Mouse (Mus musculus) limb, embryonic 15.5 days (tissue): Measurements from ENCODE around the gene Car5a. TPM values are rescaled to one million over a fixed set of nuclear protein-coding genes. Genes with fewer than 3 reads are reported as not detected.

Source experiments
- ATAC-seq: fragments of 200-750 bp; cut with Nextera tagmentation; 2 replicates; pipeline ENCODE4 v1.8.0; 2017; ENCODE audit warnings: low read depth, moderate TSS enrichment; ENCODE audit not compliant: insufficient number of reproducible peaks, low FRiP score, low TSS enrichment
- H3K27ac ChIP-seq: fragments of 300-500 bp; sonication (generic); 2 replicates; pipeline ENCODE4 v1.5.1; 2015; ENCODE audit warnings: moderate library complexity, mild to moderate bottlenecking, inconsistent platforms
- H3K27me3 ChIP-seq: fragments of 300-500 bp; sonication (generic); 2 replicates; pipeline ENCODE4 v1.6.1; 2015; ENCODE audit warnings: inconsistent platforms
- H3K36me3 ChIP-seq: fragments of 300-500 bp; sonication (generic); 2 replicates; pipeline ENCODE4 v1.6.1; 2015; ENCODE audit warnings: inconsistent platforms
- H3K4me1 ChIP-seq: fragments of 300-500 bp; sonication (generic); 2 replicates; pipeline ENCODE4 v1.6.1; 2015; ENCODE audit warnings: inconsistent platforms
- H3K4me2 ChIP-seq: fragments of 300-500 bp; sonication (generic); 2 replicates; pipeline ENCODE4 v1.6.1; 2015; ENCODE audit warnings: mild to moderate bottlenecking, inconsistent platforms
- H3K4me3 ChIP-seq: fragments of 300-500 bp; sonication (generic); 2 replicates; pipeline ENCODE4 v1.5.1; 2015; ENCODE audit warnings: mild to moderate bottlenecking, inconsistent platforms
- H3K9ac ChIP-seq: fragments of 300-500 bp; sonication (generic); 2 replicates; pipeline ENCODE4 v1.6.1; 2015; ENCODE audit warnings: inconsistent platforms
- H3K9me3 ChIP-seq: fragments of 300-500 bp; sonication (generic); 2 replicates; pipeline ENCODE4 v1.6.1; 2016; ENCODE audit warnings: inconsistent platforms
- WGBS: fragments of 180-500 bp; shearing (Covaris S2); methylation state at CpG from one replicate; pipeline ENCODE4 v1.1.7; 2015; 5-methylcytosine and 5-hydroxymethylcytosine counted together
- polyA plus RNA-seq: library from polyadenylated mRNA; unstranded; fragments of >200 nt; fragmentation: Nextera tagmentation; extraction: Ambion mirVana; gene quantifications from 2 replicates; pipeline ENCODE4 v1.2.1, GENCODE M21; 2015

Car5a gene
- polyA plus RNA-seq, 1 experiment from 2014 or later = not detected

DNA sequence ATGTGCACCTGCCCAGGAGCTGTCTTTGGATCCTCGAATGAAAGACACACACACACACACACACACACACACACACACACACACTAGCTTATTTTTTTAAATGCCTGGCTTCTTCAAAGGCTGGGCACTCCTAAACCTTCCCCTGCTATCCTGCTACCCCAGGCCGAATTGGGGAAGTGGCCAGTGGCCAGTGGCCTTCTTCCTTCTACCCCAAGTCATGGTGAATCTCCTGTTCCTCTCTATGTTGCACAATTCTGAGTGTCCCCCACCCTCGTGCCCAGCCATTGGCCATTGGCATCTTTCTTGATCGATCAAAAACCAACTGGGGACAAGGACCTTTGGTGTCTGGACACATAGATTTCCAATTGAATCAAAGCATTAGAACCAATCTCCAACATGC lies 14.7 kb downstream of the Car5a start:
- no peaks in the 10 kb centered on the region for H3K36me3 ChIP-seq
- WGBS = 79% methylated on average over 4 of the region's 4 CpGs
- no peak overlapping the region for H3K9ac ChIP-seq
- ATAC-seq = no peak
- H3K27me3 ChIP-seq = no peaks in the 10 kb centered on the region
- H3K9me3 ChIP-seq = no peaks in the 10 kb centered on the region
- H3K4me1 ChIP-seq = peaks cover 4% of the 10 kb centered on the region; the same call in 1 of the 2 replicates
- H3K4me3 ChIP-seq = no peak overlapping the region
- no peak overlapping the region for H3K27ac ChIP-seq
- H3K4me2 ChIP-seq = no peak overlapping the region

DNA sequence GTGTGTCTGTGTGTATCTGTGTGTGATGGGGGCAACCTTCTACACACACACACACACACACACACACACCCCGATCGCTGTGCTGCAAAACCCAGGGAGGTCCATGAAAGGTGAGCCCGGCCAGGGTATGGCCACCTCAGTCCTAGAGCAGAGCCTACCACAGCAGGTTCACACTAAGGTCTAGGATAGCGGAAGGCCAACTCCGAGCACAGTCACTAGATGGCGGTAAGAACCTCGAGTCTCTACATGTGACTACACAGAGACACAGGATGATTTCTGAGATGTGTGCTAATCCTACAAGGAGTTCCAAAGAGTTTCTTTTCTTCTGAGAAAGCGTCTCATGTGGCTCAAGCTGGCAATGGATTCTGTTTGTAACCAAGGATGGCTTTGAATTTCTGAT lies 17.4 kb downstream of the Car5a start:
- Histone ChIP-seq H3K27me3 (no peaks in the 10 kb centered on the region), H3K36me3 (no peaks in the 10 kb centered on the region), H3K4me3 (no peak overlapping the region), H3K4me2 (no peak overlapping the region), H3K27ac (no peak overlapping the region), H3K4me1 (peaks cover under 1% of the 10 kb centered on the region; the same call in 1 of the 2 replicates), H3K9me3 (no peaks in the 10 kb centered on the region), H3K9ac (no peak overlapping the region)
- WGBS = 43% methylated on average over 8 of the region's 8 CpGs
- ATAC-seq = no peak

DNA sequence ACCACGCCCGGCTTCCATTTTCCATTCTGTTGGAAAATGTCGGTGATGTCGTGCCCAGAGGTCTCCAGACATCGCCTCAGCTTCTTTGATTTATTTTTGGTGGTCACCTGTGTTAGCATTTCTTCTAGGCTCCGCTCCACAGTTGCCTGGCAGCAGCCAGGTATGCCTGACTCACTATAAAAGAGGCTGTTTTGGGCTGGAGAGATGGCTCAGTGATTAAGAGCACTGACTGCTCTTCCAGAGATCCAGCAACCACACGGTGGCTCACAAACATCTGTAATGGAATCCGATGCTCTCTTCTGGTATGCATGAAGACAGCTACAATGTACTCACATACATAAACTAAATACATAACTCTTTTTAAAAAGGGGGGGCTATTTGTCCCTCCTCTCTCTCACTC lies 18.4 kb downstream of the Car5a start:
- no peak overlapping the region for H3K4me3 ChIP-seq
- H3K4me2 ChIP-seq = no peak overlapping the region
- H3K4me1 ChIP-seq = peaks cover 9% of the 10 kb centered on the region; the same call in 1 of the 2 replicates
- WGBS = 57% methylated on average over 8 of the region's 8 CpGs
- no peaks in the 10 kb centered on the region for H3K9me3 ChIP-seq
- ATAC-seq = no peak
- H3K36me3 ChIP-seq = no peaks in the 10 kb centered on the region
- no peak overlapping the region for H3K27ac ChIP-seq
- H3K9ac ChIP-seq = no peak overlapping the region
- H3K27me3 ChIP-seq = no peaks in the 10 kb centered on the region

DNA sequence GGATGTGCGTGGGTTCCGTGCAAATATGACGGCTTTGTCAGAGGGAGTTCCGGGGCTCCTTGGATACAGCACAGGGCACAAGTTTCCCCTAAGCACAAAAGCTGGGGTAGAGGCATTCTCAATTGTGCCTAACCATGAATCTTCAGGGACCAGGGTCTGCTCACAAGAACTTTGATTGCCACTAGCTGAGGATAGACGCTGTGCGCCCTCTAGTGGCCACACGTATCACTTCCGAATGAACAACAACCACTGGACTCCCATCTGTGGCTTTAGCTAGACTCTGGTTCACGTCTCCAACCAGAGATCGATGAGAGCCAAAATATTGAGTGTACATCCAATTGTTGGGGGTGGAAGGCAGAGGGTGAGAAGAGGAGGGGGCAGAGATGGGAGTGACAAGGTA lies 19.1 kb downstream of the Car5a start:
- H3K9me3 ChIP-seq = no peaks in the 10 kb centered on the region
- ATAC-seq = no peak
- H3K27ac ChIP-seq = no peak overlapping the region
- H3K36me3 ChIP-seq = no peaks in the 10 kb centered on the region
- H3K27me3 ChIP-seq = no peaks in the 10 kb centered on the region
- peaks cover 9% of the 10 kb centered on the region; the same call in 1 of the 2 replicates for H3K4me1 ChIP-seq
- WGBS = 31% methylated on average over 10 of the region's 10 CpGs
- no peak overlapping the region for H3K4me3 ChIP-seq
- H3K9ac ChIP-seq = no peak overlapping the region
- H3K4me2 ChIP-seq = no peak overlapping the region

DNA sequence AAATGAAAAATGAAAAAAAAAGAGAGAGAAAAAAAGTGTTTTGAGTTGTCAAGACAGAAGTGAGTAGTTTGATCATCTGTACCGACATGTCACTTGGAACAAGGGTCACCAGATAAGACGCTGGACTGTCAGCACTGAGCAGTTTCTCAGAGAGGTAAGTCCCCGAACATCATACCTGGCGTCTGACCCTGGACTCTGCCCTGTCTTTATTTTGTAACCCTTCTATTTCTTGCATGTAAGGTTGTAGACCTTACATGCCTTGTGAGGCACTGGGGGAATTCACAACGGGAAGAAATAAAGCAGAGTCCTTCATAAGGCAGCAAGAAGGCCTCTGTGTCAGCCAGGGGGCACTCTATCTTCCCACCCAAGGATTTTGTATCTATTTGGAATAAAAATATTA lies 20.0 kb downstream of the Car5a start:
- no peaks in the 10 kb centered on the region for H3K36me3 ChIP-seq

DNA sequence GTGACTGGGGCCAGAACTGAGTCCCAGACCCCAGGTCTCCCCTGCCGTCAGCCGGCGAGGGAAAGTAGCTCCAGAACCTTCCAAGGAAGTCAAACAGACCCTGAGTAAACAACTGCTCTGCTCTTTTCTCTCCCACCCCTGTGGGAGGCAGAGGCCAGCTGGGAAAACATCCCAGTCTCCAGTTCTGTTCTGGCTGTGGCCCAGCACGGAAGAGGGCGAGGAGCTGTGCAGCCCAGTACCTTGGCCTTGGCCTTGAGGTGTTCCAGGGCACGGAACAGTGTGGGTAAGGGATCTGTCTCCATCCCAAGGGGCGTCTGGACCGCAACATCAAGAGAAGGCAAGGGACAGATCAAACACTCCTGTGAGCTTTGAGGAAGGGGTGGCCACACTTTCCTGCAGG lies 22.6 kb downstream of the Car5a start:
- H3K27ac ChIP-seq = no peak overlapping the region
- H3K4me1 ChIP-seq = peaks cover 16% of the 10 kb centered on the region
- no peak overlapping the region for H3K4me2 ChIP-seq
- no peaks in the 10 kb centered on the region for H3K27me3 ChIP-seq
- no peak overlapping the region for H3K9ac ChIP-seq
- no peak overlapping the region for H3K4me3 ChIP-seq
- H3K9me3 ChIP-seq = no peaks in the 10 kb centered on the region
- ATAC-seq = 0 out of 2 replicates have a peak, but pooled peaks have one; percentile 9
- no peaks in the 10 kb centered on the region for H3K36me3 ChIP-seq
- WGBS = 59% methylated on average over 8 of the region's 8 CpGs

More for the DNA sequence above, 20.0 kb downstream of the Car5a start:
- Histone ChIP-seq H3K27me3 (no peaks in the 10 kb centered on the region), H3K9ac (no peak overlapping the region), H3K27ac (no peak overlapping the region), H3K4me2 (no peak overlapping the region), H3K9me3 (no peaks in the 10 kb centered on the region), H3K4me1 (peaks cover 14% of the 10 kb centered on the region), H3K4me3 (no peak overlapping the region)
- WGBS = 84% methylated on average over 5 of the region's 5 CpGs
- ATAC-seq = no peak

DNA sequence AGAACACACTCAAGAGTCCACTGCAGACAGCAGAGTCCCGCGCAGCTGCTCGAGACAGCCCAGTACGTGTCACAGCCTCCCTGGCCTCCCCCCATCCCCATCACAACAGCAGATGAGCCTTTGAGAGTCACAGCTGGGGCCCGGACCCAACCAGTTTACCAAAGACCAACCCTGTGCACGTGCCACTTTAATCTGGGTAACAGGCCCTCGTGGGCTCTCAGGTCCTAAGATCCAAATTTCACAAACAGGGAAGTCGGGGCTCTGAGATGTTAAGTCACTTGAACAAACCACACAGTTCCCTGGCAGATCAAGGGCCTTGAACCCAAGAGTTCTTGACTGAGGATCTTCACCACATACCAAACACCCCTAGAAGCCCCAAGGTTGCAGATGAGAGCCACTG lies 23.1 kb downstream of the Car5a start:
- ATAC-seq = no peak
- H3K9ac ChIP-seq = no peak overlapping the region
- 79% methylated on average over 8 of the region's 8 CpGs for WGBS

DNA sequence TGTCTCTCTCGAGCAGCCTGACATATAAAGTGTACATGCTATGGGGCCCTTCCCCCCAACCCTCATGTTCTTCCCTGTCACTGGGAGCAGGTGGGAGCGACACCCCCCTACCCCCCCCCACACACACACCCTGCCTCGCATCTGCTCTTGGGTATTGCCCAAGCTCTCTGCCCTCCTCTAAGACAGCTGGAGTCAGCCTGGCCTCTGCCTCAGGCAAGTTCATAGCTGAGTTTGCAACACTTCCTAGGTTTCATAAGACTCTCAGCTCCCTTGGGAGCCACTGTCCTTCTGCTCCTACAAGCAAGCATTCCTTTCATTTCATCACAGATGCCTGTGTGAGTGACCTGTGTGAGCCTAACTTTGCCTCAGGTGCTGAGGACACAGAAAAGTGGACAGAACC lies 25.0 kb downstream of the Car5a start:
- peaks cover 16% of the 10 kb centered on the region for H3K4me1 ChIP-seq
- ATAC-seq = no peak
- WGBS = 28% methylated on average over 3 of the region's 3 CpGs

More for the DNA sequence above, 23.1 kb downstream of the Car5a start:
- Histone ChIP-seq H3K27me3 (no peaks in the 10 kb centered on the region), H3K9me3 (no peaks in the 10 kb centered on the region), H3K36me3 (no peaks in the 10 kb centered on the region), H3K4me1 (peaks cover 16% of the 10 kb centered on the region), H3K27ac (no peak overlapping the region), H3K4me3 (no peak overlapping the region), H3K4me2 (no peak overlapping the region)

DNA sequence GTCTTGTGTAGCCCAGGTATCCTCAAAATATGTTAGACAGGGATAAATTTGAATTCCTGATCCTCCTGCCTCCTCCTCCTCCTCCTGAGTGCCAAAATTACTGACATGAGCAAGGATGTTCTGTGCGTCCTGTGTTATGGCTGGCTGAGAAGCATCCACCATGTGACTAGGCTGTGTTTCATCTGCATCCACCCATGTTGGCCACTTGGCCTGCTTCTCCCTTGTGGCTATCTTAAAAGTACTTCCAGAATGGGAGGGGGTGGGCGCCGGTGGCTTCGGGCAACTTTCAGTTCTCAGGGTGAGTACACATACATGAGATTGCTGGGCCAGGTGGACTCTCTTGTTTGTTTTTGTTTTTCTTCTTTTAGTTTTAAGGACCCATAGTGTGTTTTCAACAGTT lies 25.5 kb downstream of the Car5a start:
- 0 out of 2 replicates have a peak, but pooled peaks cover 2% of the 10 kb centered on the region for H3K27me3 ChIP-seq
- no peak overlapping the region for H3K4me3 ChIP-seq
- WGBS = 78% methylated on average over 4 of the region's 4 CpGs
- H3K9ac ChIP-seq = no peak overlapping the region
- H3K9me3 ChIP-seq = no peaks in the 10 kb centered on the region
- H3K27ac ChIP-seq = no peak overlapping the region
- no peak overlapping the region for H3K4me2 ChIP-seq
- no peaks in the 10 kb centered on the region for H3K36me3 ChIP-seq
- ATAC-seq = no peak
- peaks cover 16% of the 10 kb centered on the region for H3K4me1 ChIP-seq

More for the DNA sequence above, 25.0 kb downstream of the Car5a start:
- Histone ChIP-seq H3K9me3 (no peaks in the 10 kb centered on the region), H3K4me2 (no peak overlapping the region), H3K9ac (no peak overlapping the region), H3K27ac (no peak overlapping the region), H3K36me3 (no peaks in the 10 kb centered on the region), H3K27me3 (no peaks in the 10 kb centered on the region), H3K4me3 (no peak overlapping the region)

DNA sequence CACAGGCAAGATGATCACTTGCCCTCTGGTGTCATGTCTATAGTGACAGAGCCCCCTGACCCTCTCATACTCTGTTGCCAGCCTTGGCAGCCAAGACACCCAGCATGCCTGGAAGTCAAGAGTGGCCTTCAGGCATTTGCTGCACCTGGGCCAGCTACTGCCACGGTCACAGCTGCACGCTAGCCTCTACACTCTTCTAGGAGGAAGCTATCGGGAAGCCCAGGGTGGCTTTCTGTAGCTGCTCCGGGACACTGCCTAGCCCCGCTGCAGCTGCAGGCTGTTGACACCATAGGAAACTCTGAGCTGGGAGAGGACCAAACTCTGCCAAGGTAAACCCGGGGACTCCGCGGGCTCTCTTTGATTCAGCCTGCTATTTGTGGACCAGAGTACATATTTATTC lies 31.3 kb downstream of the Car5a start:
- H3K4me3 ChIP-seq = no peak overlapping the region
- H3K27me3 ChIP-seq = peaks cover 7% of the 10 kb centered on the region; the same call in 1 of the 2 replicates
- H3K36me3 ChIP-seq = no peaks in the 10 kb centered on the region
- H3K4me1 ChIP-seq = peaks cover 9% of the 10 kb centered on the region
- 74% methylated on average over 8 of the region's 8 CpGs for WGBS
- H3K4me2 ChIP-seq = no peak overlapping the region
- H3K9me3 ChIP-seq = no peaks in the 10 kb centered on the region
- ATAC-seq = no peak
- no peak overlapping the region for H3K9ac ChIP-seq
- no peak overlapping the region for H3K27ac ChIP-seq

DNA sequence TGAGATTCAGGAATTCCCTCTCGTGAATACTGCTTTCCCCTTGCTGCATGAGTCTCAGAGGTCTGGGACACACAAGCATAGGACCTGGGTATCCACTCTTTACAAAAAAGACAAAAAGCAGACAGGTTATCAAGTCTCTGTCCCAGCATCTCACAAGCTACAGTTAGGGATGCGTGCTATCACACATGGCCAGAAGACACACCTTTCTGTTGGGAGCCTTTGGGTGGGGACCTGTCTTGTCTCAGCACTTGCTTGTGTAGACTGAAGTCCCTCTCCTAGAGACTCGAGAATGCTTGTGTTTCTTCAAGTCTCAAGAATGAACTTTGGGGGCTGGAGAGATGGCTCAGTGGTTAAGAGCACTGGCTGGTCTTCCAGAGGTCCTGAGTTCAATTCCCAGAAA lies 31.9 kb downstream of the Car5a start:
- peaks cover 14% of the 10 kb centered on the region for H3K4me1 ChIP-seq
- H3K4me2 ChIP-seq = no peak overlapping the region
- no peak overlapping the region for H3K9ac ChIP-seq
- no peaks in the 10 kb centered on the region for H3K36me3 ChIP-seq
- H3K27ac ChIP-seq = no peak overlapping the region
- no peaks in the 10 kb centered on the region for H3K9me3 ChIP-seq
- no peak for ATAC-seq
- H3K27me3 ChIP-seq = peaks cover 13% of the 10 kb centered on the region; the same call in 1 of the 2 replicates
- 59% methylated on average over 3 of the region's 3 CpGs for WGBS
- no peak overlapping the region for H3K4me3 ChIP-seq

DNA sequence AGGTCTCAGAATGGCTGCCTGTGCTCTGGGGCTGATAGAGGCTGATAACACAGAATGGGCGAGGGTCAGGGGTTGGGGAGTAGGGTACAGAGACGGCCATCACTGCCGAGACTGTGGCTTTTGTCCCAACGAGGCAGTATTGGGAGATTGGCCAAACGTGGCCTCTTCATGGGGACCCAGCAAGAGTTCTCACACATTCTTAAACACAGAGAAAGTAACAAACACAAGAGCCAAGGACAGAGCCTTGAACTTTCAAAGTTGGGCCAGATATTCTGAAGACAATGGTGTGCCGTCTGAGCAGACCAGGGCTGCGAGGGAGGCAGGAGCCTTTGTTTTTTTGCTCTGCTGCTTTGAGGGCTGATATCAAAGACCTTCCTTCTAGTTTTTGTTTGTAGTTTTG lies 32.7 kb downstream of the Car5a start:
- Histone ChIP-seq H3K9ac (no peak overlapping the region), H3K4me3 (no peak overlapping the region), H3K27ac (no peak overlapping the region), H3K4me2 (no peak overlapping the region), H3K9me3 (no peaks in the 10 kb centered on the region), H3K4me1 (peaks cover 20% of the 10 kb centered on the region), H3K27me3 (peaks cover 13% of the 10 kb centered on the region; the same call in 1 of the 2 replicates), H3K36me3 (no peaks in the 10 kb centered on the region)
- ATAC-seq = no peak
- WGBS = 75% methylated on average over 7 of the region's 7 CpGs

DNA sequence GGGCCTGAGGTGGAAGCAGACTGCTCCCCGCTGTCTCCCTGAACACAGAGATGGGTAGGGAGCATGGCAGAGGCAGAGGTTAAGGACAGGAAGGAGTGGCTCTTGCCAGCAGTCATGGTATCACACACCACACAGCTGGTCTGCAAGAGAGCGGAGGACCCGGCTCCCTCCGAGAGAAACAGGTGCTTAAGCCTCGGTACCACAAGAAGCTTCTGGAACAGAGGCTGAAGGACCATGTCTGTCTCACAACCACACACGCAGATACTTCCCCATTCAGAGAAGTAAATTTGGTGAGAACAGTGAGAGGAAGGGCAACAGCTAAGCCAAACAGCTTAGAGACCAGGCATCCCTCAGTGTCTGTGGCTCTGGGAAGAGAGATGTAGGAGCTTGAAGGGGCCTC lies 33.3 kb downstream of the Car5a start:
- WGBS = 84% methylated on average over 6 of the region's 6 CpGs
- no peaks in the 10 kb centered on the region for H3K9me3 ChIP-seq
- H3K4me2 ChIP-seq = no peak overlapping the region
- H3K27me3 ChIP-seq = peaks cover 13% of the 10 kb centered on the region; the same call in 1 of the 2 replicates
- H3K36me3 ChIP-seq = no peaks in the 10 kb centered on the region
- no peak overlapping the region for H3K9ac ChIP-seq
- peaks cover 26% of the 10 kb centered on the region for H3K4me1 ChIP-seq
- no peak overlapping the region for H3K27ac ChIP-seq
- H3K4me3 ChIP-seq = no peak overlapping the region
- ATAC-seq = no peak
